Mouse (Mus musculus): ENCODE data around the gene Rabgap1l.

- TF ChIP-seq POLR2A (IDR thresholded peaks at IDR 0.05; ENCODE audit: insufficient read depth, low read length) = no peak
- peak; percentile 64 for TF ChIP-seq CTCF (IDR thresholded peaks at IDR 0.05; ENCODE audit: low read depth, low read length)
- no peak for TF ChIP-seq EP300 (IDR thresholded peaks at IDR 0.05; ENCODE audit: insufficient read depth, low read depth, low read length)
Measured at GRCm38 (mm10) chr1:160184506-160184905, 608.5 kb downstream of the Rabgap1l start.
